Mouse (Mus musculus) kidney, embryonic 16.5 days (tissue): Measurements from ENCODE around the gene Rpl3l. TPM values are rescaled to one million over a fixed set of nuclear protein-coding genes. Genes with fewer than 3 reads are reported as not detected.
"Not testable (repeated sequence)": the region's sequence is repeated elsewhere in the genome, so short reads cannot be mapped to it uniquely, and the experiment has no call there.

Source experiments
- ATAC-seq: fragments of 200-750 bp; cut with Nextera tagmentation; 2 replicates; pipeline ENCODE4 v1.8.0; 2017; ENCODE audit warnings: moderate TSS enrichment; ENCODE audit not compliant: low FRiP score, low TSS enrichment
- H3K27ac ChIP-seq: fragments of 300-500 bp; sonication (generic); 2 replicates; pipeline ENCODE4 v1.5.1; 2014; ENCODE audit warnings: low read length
- H3K27me3 ChIP-seq: fragments of 300-500 bp; sonication (generic); 2 replicates; pipeline ENCODE4 v1.6.1; 2014; ENCODE audit warnings: low read length, control low read depth, mixed read lengths; ENCODE audit not compliant: insufficient read depth
- H3K36me3 ChIP-seq: fragments of 300-500 bp; sonication (generic); 2 replicates; pipeline ENCODE4 v1.6.1; 2014; ENCODE audit warnings: low read length, control low read depth, mixed read lengths; ENCODE audit not compliant: insufficient read depth
- H3K4me1 ChIP-seq: fragments of 300-500 bp; sonication (generic); 2 replicates; pipeline ENCODE4 v1.6.1; 2014; ENCODE audit warnings: low read length, control low read depth, mixed read lengths; ENCODE audit not compliant: insufficient read depth
- H3K4me2 ChIP-seq: fragments of 300-500 bp; sonication (generic); replicated peaks from 2 replicates; pipeline ENCODE4 v1.6.1; 2014; ENCODE audit warnings: low read depth, low read length
- H3K4me3 ChIP-seq: fragments of 300-500 bp; sonication (generic); 2 replicates; pipeline ENCODE4 v1.5.1; 2014; ENCODE audit warnings: mild to moderate bottlenecking, low read length
- H3K9ac ChIP-seq: fragments of 300-500 bp; sonication (generic); replicated peaks from 2 replicates; pipeline ENCODE4 v1.6.1; 2014; ENCODE audit warnings: low read length
- H3K9me3 ChIP-seq: fragments of 300-500 bp; sonication (generic); 2 replicates; pipeline ENCODE4 v1.6.1; 2016; ENCODE audit warnings: low read length, control low read depth
- WGBS: fragments of 180-500 bp; shearing (Covaris S2); extraction: QIAGEN DNeasy Blood & Tissue Kit; methylation state at CpG from one replicate; pipeline ENCODE4 v1.1.7; 2014; 5-methylcytosine and 5-hydroxymethylcytosine counted together
- polyA plus RNA-seq: library from polyadenylated mRNA; unstranded; fragments of >200 nt; fragmentation: Nextera tagmentation; extraction: Ambion mirVana; gene quantifications from 2 replicates; pipeline ENCODE4 v1.2.1, GENCODE M21; 2015

Rpl3l gene
- polyA plus RNA-seq, 1 experiment from 2014 or later, result 0.15 TPM

DNA sequence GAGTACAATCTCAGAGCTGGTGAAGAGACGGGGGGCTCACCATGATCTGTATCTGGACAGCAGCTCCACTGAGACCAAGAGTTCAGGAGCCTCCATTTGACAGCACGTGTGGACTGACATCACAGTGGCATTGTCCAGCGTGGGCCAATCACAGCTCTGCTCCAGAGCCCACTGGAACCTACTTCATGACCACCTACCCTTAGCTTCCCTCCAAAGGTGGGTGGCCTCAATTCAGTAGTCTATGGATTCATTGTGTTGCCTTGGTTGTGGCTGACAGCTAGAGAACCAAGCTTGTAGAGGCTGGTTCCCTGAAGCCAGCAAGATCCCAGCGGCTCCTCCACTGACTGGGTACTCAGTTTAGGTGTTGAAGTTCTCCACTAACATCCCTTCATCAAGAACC lies 9.7 kb upstream of the Rpl3l start, which contains the start of the genes Rnf151 and Rps2:
Rnf151 (minus strand) TSS at position 121 of the 400 bp plus-strand sequence.
Rps2 (plus strand) TSS at position 174 of the 400 bp plus-strand sequence.
- Histone ChIP-seq H3K27ac (no peak within 1 kb of the TSS), H3K9me3 (no peaks in the 10 kb centered on the region), H3K36me3 (peaks cover 20% of the 10 kb centered on the region), H3K27me3 (no peaks in the 10 kb centered on the region), H3K4me3 (peak within 1 kb of the TSS; percentile 96), H3K4me2 (peak within 1 kb of the TSS; percentile 59), H3K4me1 (peaks cover 36% of the 10 kb centered on the region), H3K9ac (peak within 1 kb of the TSS; percentile 92)
- ATAC-seq, result no peak
- WGBS, result 91% methylated on average over 4 of the region's 4 CpGs

DNA sequence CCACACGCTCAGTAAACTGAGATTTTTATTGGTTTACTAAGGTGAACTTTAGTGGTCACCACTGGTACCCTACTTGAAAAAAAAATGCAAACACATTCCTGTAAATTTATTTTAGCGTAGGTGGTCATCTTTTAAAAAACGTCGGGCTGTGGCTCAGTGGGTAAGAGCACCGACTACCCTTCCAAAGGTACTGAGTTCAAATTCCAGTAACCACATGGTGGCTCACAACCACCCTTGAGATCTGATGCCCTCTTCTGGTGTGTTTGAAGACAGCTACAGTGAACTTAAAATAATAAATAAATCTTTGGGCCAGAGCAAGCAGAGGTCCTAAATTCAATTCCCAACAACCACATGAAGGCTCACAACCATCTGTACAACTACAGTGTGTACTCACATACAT lies 8.7 kb upstream of the Rpl3l start:
- H3K4me3 ChIP-seq, result peak overlapping the region; percentile 96
- not testable (repeated sequence) for ATAC-seq, H3K27ac ChIP-seq, H3K27me3 ChIP-seq, H3K9me3 ChIP-seq
- H3K4me1 ChIP-seq, result peaks cover 42% of the 10 kb centered on the region
- peak overlapping the region; percentile 92 for H3K9ac ChIP-seq
- peaks cover 20% of the 10 kb centered on the region for H3K36me3 ChIP-seq
- WGBS, result 67% methylated on average over 5 of the region's 5 CpGs
- peak overlapping the region; percentile 59 for H3K4me2 ChIP-seq

GRCm38 (mm10) chr17:24719494-24720222 lies 8.0 kb upstream of the Rpl3l start:
- under 1% methylated on average over 61 of the region's 61 CpGs for WGBS
- Histone ChIP-seq H3K4me2 (peak overlapping the region; percentile 82), H3K9me3 (no peaks in the 10 kb centered on the region), H3K36me3 (peaks cover 20% of the 10 kb centered on the region), H3K27ac (peak overlapping the region; percentile 93), H3K4me3 (peak overlapping the region; percentile 96), H3K9ac (peak overlapping the region; percentile 92), H3K4me1 (peaks cover 42% of the 10 kb centered on the region), H3K27me3 (no peaks in the 10 kb centered on the region)
- peak; percentile 98 for ATAC-seq

DNA sequence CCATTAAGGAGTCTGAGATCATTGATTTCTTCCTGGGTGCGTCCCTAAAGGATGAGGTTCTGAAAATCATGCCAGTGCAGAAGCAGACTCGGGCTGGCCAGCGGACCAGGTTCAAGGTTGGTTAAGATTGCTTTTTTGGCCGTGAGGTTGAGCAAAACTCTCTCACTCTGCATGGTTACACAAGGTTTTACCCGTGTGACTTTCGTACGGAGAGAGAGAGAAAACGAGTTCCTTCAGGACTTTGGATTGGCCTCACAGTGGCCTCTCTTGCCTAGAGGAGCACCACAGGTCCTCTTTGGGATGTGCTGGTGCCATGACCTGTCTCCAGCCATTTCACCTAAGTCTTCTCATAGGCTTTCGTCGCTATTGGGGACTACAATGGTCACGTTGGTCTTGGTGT lies 7.0 kb upstream of the Rpl3l start:
- peak overlapping the region; percentile 82 for H3K4me2 ChIP-seq
- H3K9me3 ChIP-seq, H3K27me3 ChIP-seq, H3K27ac ChIP-seq, ATAC-seq: not testable (repeated sequence)
- H3K4me1 ChIP-seq, result peaks cover 36% of the 10 kb centered on the region
- H3K9ac ChIP-seq, result peak overlapping the region; percentile 66
- peak overlapping the region; percentile 96 for H3K4me3 ChIP-seq
- H3K36me3 ChIP-seq, result peaks cover 20% of the 10 kb centered on the region
- under 1% methylated on average over 11 of the region's 11 CpGs for WGBS

DNA sequence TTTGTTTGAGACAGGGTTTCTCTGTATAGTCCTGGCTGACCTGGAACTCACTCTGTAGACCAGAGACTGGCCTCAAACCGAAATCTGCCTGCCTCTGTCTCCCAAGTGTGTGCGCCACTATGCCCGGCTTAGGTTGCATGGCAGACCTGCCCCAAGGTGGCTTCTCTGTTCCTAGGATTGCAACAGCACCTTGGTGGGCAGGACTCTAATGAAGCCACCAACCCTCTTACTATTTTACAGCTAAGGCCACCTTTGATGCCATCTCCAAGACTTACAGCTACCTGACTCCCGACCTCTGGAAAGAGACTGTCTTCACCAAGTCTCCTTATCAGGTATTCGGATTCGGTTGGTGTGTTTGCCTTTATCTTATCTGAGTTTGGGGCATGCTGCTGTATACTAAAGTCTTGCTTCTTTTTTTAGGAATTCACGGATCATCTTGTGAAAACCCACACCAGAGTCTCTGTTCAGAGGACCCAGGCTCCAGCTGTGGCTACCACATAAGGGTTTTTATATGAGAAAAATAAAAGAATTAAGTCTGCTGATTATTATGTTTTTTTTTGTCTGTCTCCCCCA lies 6.2 kb upstream of the Rpl3l start:
- peak overlapping the region; percentile 96 for H3K4me3 ChIP-seq
- not testable (repeated sequence) for H3K9me3 ChIP-seq, H3K27ac ChIP-seq, H3K27me3 ChIP-seq, ATAC-seq
- WGBS, result 53% methylated on average over 7 of the region's 7 CpGs
- peak overlapping the region; percentile 82 for H3K4me2 ChIP-seq
- peaks cover 32% of the 10 kb centered on the region for H3K4me1 ChIP-seq
- H3K9ac ChIP-seq, result peak overlapping the region; percentile 70
- H3K36me3 ChIP-seq, result peaks cover 20% of the 10 kb centered on the region

- peak overlapping the region; percentile 33; the same call in 1 of the 2 replicates for H3K27ac ChIP-seq
- H3K4me1 ChIP-seq, result peaks cover 32% of the 10 kb centered on the region
- H3K9me3 ChIP-seq, result no peaks in the 10 kb centered on the region
- 36% methylated on average over 13 of the region's 13 CpGs for WGBS
- peak overlapping the region; percentile 82 for H3K4me2 ChIP-seq
- no peak for ATAC-seq
- no peaks in the 10 kb centered on the region for H3K27me3 ChIP-seq
- H3K9ac ChIP-seq, result peak overlapping the region; percentile 70; the same call in 1 of the 2 replicates
- H3K4me3 ChIP-seq, result peak overlapping the region; percentile 96
- H3K36me3 ChIP-seq, result peaks cover 20% of the 10 kb centered on the region
These were observed 5.2 kb upstream of the Rpl3l start for GRCm38 (mm10) chr17:24722220-24722924.

DNA sequence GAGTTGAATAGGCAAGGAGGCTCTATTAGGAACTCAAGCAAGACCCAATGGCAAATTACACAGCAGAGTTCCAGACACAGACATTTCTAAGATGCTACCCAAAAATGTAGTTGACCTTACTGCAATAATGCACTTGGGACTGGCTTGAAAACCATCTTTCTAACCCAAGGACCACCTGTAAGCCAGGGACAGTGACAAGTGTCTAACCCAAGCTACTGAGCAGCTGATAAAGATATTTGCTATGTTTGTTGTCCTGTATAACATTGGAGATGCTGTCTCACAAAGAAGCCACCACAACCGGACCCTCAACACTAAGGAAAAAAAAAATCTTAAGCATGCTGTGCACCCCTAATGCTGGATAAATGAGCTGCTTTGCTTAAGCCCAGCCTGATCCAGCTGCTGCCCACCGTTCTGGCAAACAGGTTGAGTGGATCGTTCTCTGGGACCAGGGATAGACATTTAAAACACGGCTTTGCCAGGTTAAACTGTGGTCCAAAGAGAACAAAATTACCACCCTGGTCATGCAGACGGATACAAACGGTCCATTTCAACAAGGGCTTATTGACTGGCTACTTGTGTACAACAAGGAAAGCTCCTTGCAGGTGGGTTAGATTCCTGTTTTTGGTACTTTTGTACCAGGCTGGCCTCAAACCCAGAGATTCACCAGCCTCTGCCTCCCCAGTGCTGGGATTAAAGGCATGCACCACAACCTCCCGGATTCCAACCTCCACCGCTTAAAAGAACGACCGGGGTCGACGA lies 4.3 kb upstream of the Rpl3l start:
- under 1% methylated on average over 12 of the region's 12 CpGs for WGBS
- peaks cover 16% of the 10 kb centered on the region for H3K36me3 ChIP-seq
- peaks cover 32% of the 10 kb centered on the region for H3K4me1 ChIP-seq
- H3K4me2 ChIP-seq, result peak overlapping the region; percentile 82
- H3K4me3 ChIP-seq, result peak overlapping the region; percentile 96
- ATAC-seq, result no peak
- no peaks in the 10 kb centered on the region for H3K27me3 ChIP-seq
- H3K9me3 ChIP-seq, result no peaks in the 10 kb centered on the region
- H3K9ac ChIP-seq, result peak overlapping the region; percentile 87
- H3K27ac ChIP-seq, result peak overlapping the region; percentile 87

- peak overlapping the region; percentile 87 for H3K9ac ChIP-seq
- peak overlapping the region; percentile 82 for H3K4me2 ChIP-seq
- no peaks in the 10 kb centered on the region for H3K27me3 ChIP-seq
- H3K9me3 ChIP-seq, result no peaks in the 10 kb centered on the region
- peak; percentile 8 for ATAC-seq
- peaks cover 16% of the 10 kb centered on the region for H3K36me3 ChIP-seq
- H3K4me1 ChIP-seq, result peaks cover 27% of the 10 kb centered on the region
- peak overlapping the region; percentile 96 for H3K4me3 ChIP-seq
- under 1% methylated on average over 15 of the region's 15 CpGs for WGBS
- H3K27ac ChIP-seq, result peak overlapping the region; percentile 87
These were observed 3.8 kb upstream of the Rpl3l start for GRCm38 (mm10) chr17:24723881-24724180.

- Histone ChIP-seq H3K9ac (peak within 1 kb of the TSS; percentile 87), H3K4me3 (peak within 1 kb of the TSS; percentile 96), H3K4me2 (peak within 1 kb of the TSS; percentile 82), H3K36me3 (peaks cover 16% of the 10 kb centered on the region), H3K27ac (peak within 1 kb of the TSS; percentile 87), H3K27me3 (no peaks in the 10 kb centered on the region), H3K9me3 (no peaks in the 10 kb centered on the region), H3K4me1 (peaks cover 25% of the 10 kb centered on the region)
- peak; percentile 75 for ATAC-seq
- WGBS, result 0% methylated on average over 30 of the region's 30 CpGs
These were observed 3.4 kb upstream of the Rpl3l start, which contains the start of gene Ndufb10 for GRCm38 (mm10) chr17:24724184-24724583. Gene Ndufb10 (minus strand): TSS chr17:24724478.
